Mouse (Mus musculus): ENCODE measurements around the gene Orc2. TPM values are rescaled to one million over a fixed set of nuclear protein-coding genes. Genes with fewer than 3 reads are reported as not detected.

Orc2 gene
- polyA plus RNA-seq, 1 experiment from 2014 or later: 38.1 TPM

- H3K27ac ChIP-seq: no peak overlapping the region
- ATAC-seq (ENCODE audit: low FRiP score, low read depth): no peak
- peaks cover 45% of the 10 kb centered on the region for H3K36me3 ChIP-seq
- WGBS: 78% methylated on average over 7 of the region's 7 CpGs
- H3K9me3 ChIP-seq: no peaks in the 10 kb centered on the region
- peaks cover 16% of the 10 kb centered on the region for H3K4me1 ChIP-seq
- no peak overlapping the region for H3K9ac ChIP-seq
- H3K4me3 ChIP-seq: no peak overlapping the region
- no peaks in the 10 kb centered on the region for H3K27me3 ChIP-seq (replicated peaks)
- H3K4me2 ChIP-seq (replicated peaks): 0 out of 2 replicates have a peak overlapping the region, but pooled peaks have one; percentile 12
Observed at GRCm38 (mm10) chr1:58420961-58421360, 83.9 kb downstream of the Orc2 start.

DNA sequence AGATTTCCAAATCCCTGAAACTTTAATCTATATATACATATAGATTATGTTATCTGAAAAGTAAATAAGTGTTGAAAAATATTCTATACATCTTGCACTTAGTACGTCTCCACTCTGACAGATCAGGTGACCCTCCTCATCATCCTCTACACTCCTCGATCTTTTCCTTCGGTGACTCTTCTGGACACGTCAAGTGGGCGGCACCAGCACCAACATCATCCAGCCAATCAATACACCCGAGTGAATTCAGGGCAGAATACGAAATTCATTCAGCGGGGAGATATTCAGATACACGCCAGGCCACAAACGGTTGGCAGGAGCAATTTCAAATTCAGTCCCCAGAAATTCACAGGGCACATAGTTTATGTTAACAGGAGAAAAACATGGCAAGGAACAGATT lies 84.9 kb downstream of the Orc2 start:
- H3K27ac ChIP-seq: no peak overlapping the region
- no peaks in the 10 kb centered on the region for H3K9me3 ChIP-seq
- no peak overlapping the region for H3K4me2 ChIP-seq (replicated peaks)
- no peak for ATAC-seq (ENCODE audit: low FRiP score, low read depth)
- H3K9ac ChIP-seq: no peak overlapping the region
- peaks cover 16% of the 10 kb centered on the region for H3K4me1 ChIP-seq
- 86% methylated on average over 10 of the region's 10 CpGs for WGBS
- H3K27me3 ChIP-seq (replicated peaks): no peaks in the 10 kb centered on the region
- H3K36me3 ChIP-seq: peaks cover 52% of the 10 kb centered on the region
- H3K4me3 ChIP-seq: no peak overlapping the region

- peaks cover 83% of the 10 kb centered on the region for H3K36me3 ChIP-seq
- peaks cover 2% of the 10 kb centered on the region for H3K4me1 ChIP-seq
- no peak overlapping the region for H3K9ac ChIP-seq
- no peak overlapping the region for H3K27ac ChIP-seq
- 98% methylated on average over 2 of the region's 2 CpGs for WGBS
- no peak overlapping the region for H3K4me2 ChIP-seq (replicated peaks)
- no peak for ATAC-seq (ENCODE audit: low FRiP score, low read depth)
- H3K4me3 ChIP-seq: no peak overlapping the region
- H3K27me3 ChIP-seq (replicated peaks): no peaks in the 10 kb centered on the region
- H3K9me3 ChIP-seq: no peaks in the 10 kb centered on the region
Observed at GRCm38 (mm10) chr1:58416048-58416447, 88.9 kb downstream of the Orc2 start.

DNA sequence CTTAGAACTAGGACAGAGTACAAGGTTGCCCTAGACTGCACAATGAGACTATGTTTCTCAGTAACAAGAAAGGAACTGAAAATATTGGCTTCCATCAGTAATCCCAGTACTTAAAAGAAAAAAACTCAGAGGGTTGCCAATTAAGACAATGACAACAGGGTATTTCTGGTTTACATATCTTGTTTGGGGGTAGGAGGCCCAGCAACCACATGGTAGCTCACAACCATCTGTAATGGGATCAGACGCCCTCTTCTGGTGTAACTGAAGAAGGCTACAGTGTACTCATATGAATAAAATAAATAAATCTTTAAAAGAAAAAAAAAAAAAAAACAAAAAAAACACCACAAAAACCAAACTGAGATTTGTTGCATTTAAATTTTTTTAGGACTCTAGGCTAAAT lies 89.5 kb downstream of the Orc2 start:
- Histone ChIP-seq H3K27me3 (replicated peaks) (no peaks in the 10 kb centered on the region), H3K4me3 (no peak overlapping the region), H3K9me3 (no peaks in the 10 kb centered on the region), H3K36me3 (peaks cover 86% of the 10 kb centered on the region), H3K27ac (no peak overlapping the region), H3K4me1 (no peaks in the 10 kb centered on the region), H3K4me2 (replicated peaks) (no peak overlapping the region), H3K9ac (no peak overlapping the region)
- 27% methylated on average over 1 of the region's 1 CpGs for WGBS
- no peak for ATAC-seq (ENCODE audit: low FRiP score, low read depth)

Other genes starting within 250 kb of the Orc2 start
- gene Aox2, start 226.8 kb downstream of the Orc2 start, polyA plus RNA-seq (2016; fragmentation: Nextera tagmentation; extraction: Ambion mirVana): not detected in 2 replicates
- gene Bzw1, start 112.2 kb downstream of the Orc2 start, polyA plus RNA-seq (2016; fragmentation: Nextera tagmentation; extraction: Ambion mirVana): 422 and 442 TPM in 2 replicates
- gene Clk1, start 81.0 kb downstream of the Orc2 start, polyA plus RNA-seq (2016; fragmentation: Nextera tagmentation; extraction: Ambion mirVana): 164 and 177 TPM in 2 replicates
- 58.2 and 60.4 TPM in 2 replicates for gene Nif3l1, start 60.0 kb downstream of the Orc2 start, polyA plus RNA-seq (2016; fragmentation: Nextera tagmentation; extraction: Ambion mirVana)
- 45.4 and 50.9 TPM in 2 replicates for gene Ppil3, start 59.6 kb downstream of the Orc2 start, polyA plus RNA-seq (2016; fragmentation: Nextera tagmentation; extraction: Ambion mirVana)
- 8.5 and 9.4 TPM in 2 replicates for gene Fam126b, start 81.2 kb upstream of the Orc2 start, polyA plus RNA-seq (2016; fragmentation: Nextera tagmentation; extraction: Ambion mirVana)
- 168 and 179 TPM in 2 replicates for gene Ndufb3, start 81.3 kb upstream of the Orc2 start, polyA plus RNA-seq (2016; fragmentation: Nextera tagmentation; extraction: Ambion mirVana)
- not detected in 2 replicates for gene Als2cr12, start 190.9 kb upstream of the Orc2 start, polyA plus RNA-seq (2016; fragmentation: Nextera tagmentation; extraction: Ambion mirVana)
- 21.5 and 22.8 TPM in 2 replicates for gene Cflar, start 206.4 kb upstream of the Orc2 start, polyA plus RNA-seq (2016; fragmentation: Nextera tagmentation; extraction: Ambion mirVana)